8 mouse cellular contexts compared by ENCODE assay signal in the genomic region with DNA sequence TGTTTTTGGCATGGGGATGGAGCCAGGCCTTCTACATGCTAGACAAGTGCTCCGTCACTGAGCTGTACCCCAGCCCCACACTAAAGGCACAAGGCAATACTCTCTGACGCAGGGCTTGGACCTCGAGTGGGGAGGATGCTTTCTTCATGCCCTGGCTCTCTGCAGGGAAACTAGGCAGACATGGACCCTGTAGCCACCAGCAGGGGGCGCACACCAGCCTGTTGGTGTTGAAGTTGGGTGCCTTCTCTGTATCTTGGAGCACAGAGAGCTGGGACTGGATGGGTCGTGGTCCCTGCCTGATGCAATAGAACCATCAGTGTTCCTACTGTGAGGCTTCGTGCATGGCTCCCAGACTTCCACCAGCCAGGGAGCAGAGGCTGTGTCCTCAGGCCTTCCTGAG. TPM values are rescaled to one million over a fixed set of nuclear protein-coding genes. Genes with fewer than 3 reads are reported as not detected.
DNase-seq lines count a peak whose midpoint lies in the region; ATAC-seq and TF ChIP-seq lines count a peak whose summit lies in the region.

No protein-coding gene starts in this region.

- no peak overlapping the region for H3K4me2 ChIP-seq in kidney, embryonic 14.5 days (replicated peaks; ENCODE audit: low read depth, low read length)
- no peak overlapping the region for H3K4me2 ChIP-seq in neural tube, embryonic 13.5 days

- 50% methylated on average over 6 of the region's 6 CpGs for WGBS in kidney, embryonic 14.5 days
- WGBS in neural tube, embryonic 13.5 days, result 44% methylated on average over 6 of the region's 6 CpGs

- DNase-seq in kidney, adult 9 months, result peak; percentile 59
- DNase-seq in ES-E14 (ENCODE audit: low read depth, low spot score), result peak; percentile 65
- DNase-seq in c-Kit-negative CD71-positive TER-119-positive erythroid progenitor cells, embryonic 14.5 days (ENCODE audit: low read depth, low spot score), result peak; percentile 44
- DNase-seq in forelimb bud, embryonic 11.5 days (ENCODE audit: low read depth, low spot score), result peak; percentile 31
- peak; percentile 33 to 61 for DNase-seq in layer of hippocampus, postnatal 36 days
- DNase-seq in ovary, postnatal 10 days (ENCODE audit: low spot score), result no peak

- no peaks in the 10 kb centered on the region for H3K4me1 ChIP-seq in kidney, embryonic 14.5 days (ENCODE audit: control insufficient read depth, insufficient read depth, low read length)
- peaks cover 0 to 2% of the 10 kb centered on the region in 2 experiments; a peak in 1 of 4 replicates for H3K4me1 ChIP-seq in ES-E14 (ENCODE audit: control insufficient read depth in 2 of 2, insufficient read depth in 2 of 2, low read length in 2 of 2, poor library complexity in 1 of 2)
- H3K4me1 ChIP-seq in neural tube, embryonic 13.5 days (replicated peaks), result no peaks in the 10 kb centered on the region

- no peaks in the 10 kb centered on the region for H3K27me3 ChIP-seq in kidney, embryonic 14.5 days (ENCODE audit: control insufficient read depth, insufficient read depth, low read length)
- no peaks in the 10 kb centered on the region for H3K27me3 ChIP-seq in neural tube, embryonic 13.5 days

- in situ Hi-C loops in ES-E14 (cut with MboI; ENCODE audit: low sequenced_read_pairs in 2 of 2, unreplicated experiment in 2 of 2), result no loop called here

- no peak for ATAC-seq in kidney, embryonic 14.5 days (ENCODE audit: low FRiP score, low TSS enrichment)
- ATAC-seq in neural tube, embryonic 13.5 days (ENCODE audit: low read depth), result peak; percentile 32; the same call in 1 of the 2 replicates

- no peak overlapping the region for H3K27ac ChIP-seq in kidney, embryonic 14.5 days (ENCODE audit: low read depth, low read length)
- no peak overlapping the region for H3K27ac ChIP-seq in ES-E14 (ENCODE audit: insufficient read depth, low read depth, low read length, poor library complexity, severe bottlenecking)
- H3K27ac ChIP-seq in neural tube, embryonic 13.5 days (replicated peaks), result no peak overlapping the region

- no peak overlapping the region for H3K4me3 ChIP-seq in kidney, embryonic 14.5 days (ENCODE audit: low read length)
- no peak overlapping the region for H3K4me3 ChIP-seq in ES-E14 (ENCODE audit: insufficient read depth in 1 of 2, low read depth in 1 of 2, low read length in 2 of 2, poor library complexity in 1 of 2, severe bottlenecking in 1 of 2)
- H3K4me3 ChIP-seq in neural tube, embryonic 13.5 days, result no peak overlapping the region

- H3K36me3 ChIP-seq in kidney, embryonic 14.5 days (ENCODE audit: control insufficient read depth, insufficient read depth, low read length), result no peaks in the 10 kb centered on the region
- H3K36me3 ChIP-seq in ES-E14 (ENCODE audit: control insufficient read depth, insufficient read depth, low read length, poor library complexity, severe bottlenecking), result peaks cover 3% of the 10 kb centered on the region; the same call in 1 of the 2 replicates
- H3K36me3 ChIP-seq in neural tube, embryonic 13.5 days, result peaks cover 47% of the 10 kb centered on the region

- no peaks in the 10 kb centered on the region for H3K9me3 ChIP-seq in kidney, embryonic 14.5 days (ENCODE audit: control insufficient read depth, low read length)
- no peaks in the 10 kb centered on the region for H3K9me3 ChIP-seq in ES-E14 (ENCODE audit: control insufficient read depth, insufficient read depth, low read depth, low read length)
- no peaks in the 10 kb centered on the region for H3K9me3 ChIP-seq in neural tube, embryonic 13.5 days

- no peak overlapping the region for H3K9ac ChIP-seq in kidney, embryonic 14.5 days (ENCODE audit: low read depth, low read length)
- H3K9ac ChIP-seq in ES-E14 (ENCODE audit: insufficient read depth, low read depth, low read length, poor library complexity, severe bottlenecking), result no peak overlapping the region
- H3K9ac ChIP-seq in neural tube, embryonic 13.5 days, result no peak overlapping the region

TF ChIP-seq in ES-E14, 5 proteins besides CTCF, POLR2A, EP300 and RAD21:
- no peak for TF ChIP-seq MAFK (IDR thresholded peaks at IDR 0.05; ENCODE audit: insufficient read depth, low read depth, low read length)
- TF ChIP-seq ZNF384 (IDR thresholded peaks at IDR 0.05; ENCODE audit: low read depth, low read length), result no peak
- no peak for TF ChIP-seq HCFC1 (IDR thresholded peaks at IDR 0.05; ENCODE audit: borderline replicate concordance, insufficient read depth, low read length)
- TF ChIP-seq CHD2 (IDR thresholded peaks at IDR 0.05; ENCODE audit: low read depth, low read length), result no peak
- no peak; the same call in 1 of the 2 replicates for TF ChIP-seq ZC3H11A (IDR thresholded peaks at IDR 0.05; ENCODE audit: borderline replicate concordance, low read depth, low read length)

RNA-seq across cellular contexts. Expression of a gene that starts 10.3 kb away (rescaled TPM):
- polyA plus RNA-seq in kidney, embryonic 14.5 days (2014; fragmentation: Nextera tagmentation; extraction: Ambion mirVana), result 5.1 and 11.2 TPM in 2 replicates
- total RNA-seq in ES-E14 (2012; rRNA removed), result 11.6 and 15.1 TPM in 2 replicates
- total RNA-seq in layer of hippocampus, postnatal 36 days (2021), result 10 to 100 TPM; 24.3 to 24.4 TPM
- polyA plus RNA-seq in neural tube, embryonic 13.5 days (2015; fragmentation: Nextera tagmentation; extraction: Ambion mirVana), result 11.9 and 12.9 TPM in 2 replicates

RNA-seq across cellular contexts. Expression of a gene that starts 23.6 kb away (rescaled TPM):
- 639 and 714 TPM in 2 replicates for polyA plus RNA-seq in kidney, embryonic 14.5 days (2014; fragmentation: Nextera tagmentation; extraction: Ambion mirVana)
- 147 and 238 TPM in 2 replicates for total RNA-seq in ES-E14 (2012; rRNA removed)
- total RNA-seq in layer of hippocampus, postnatal 36 days (2021), result 100 to 1,000 TPM; 585 to 626 TPM
- 323 and 340 TPM in 2 replicates for polyA plus RNA-seq in neural tube, embryonic 13.5 days (2015; fragmentation: Nextera tagmentation; extraction: Ambion mirVana)

RNA-seq across cellular contexts. Expression of a gene that starts 48.2 kb away (rescaled TPM):
- not detected in 2 replicates for polyA plus RNA-seq in kidney, embryonic 14.5 days (2014; fragmentation: Nextera tagmentation; extraction: Ambion mirVana)
- total RNA-seq in ES-E14 (2012; rRNA removed), result 7.3 and 8.1 TPM in 2 replicates
- total RNA-seq in layer of hippocampus, postnatal 36 days (2021), result 100 to 1,000 TPM; 402 to 415 TPM
- 43.1 and 44.8 TPM in 2 replicates for polyA plus RNA-seq in neural tube, embryonic 13.5 days (2015; fragmentation: Nextera tagmentation; extraction: Ambion mirVana)

Comparison
In these comparisons a context has a peak if more than half of its experiments do, and no peak if none do; other contexts are left out.
1. RNA of a gene that starts 48.2 kb away (total RNA-seq): 402 to 415 TPM in layer of hippocampus, postnatal 36 days; 7.3 to 8.1 TPM in ES-E14; every median in the first group is over 10 times any median in the second.